Mouse (Mus musculus): ENCODE results near the gene Ttll9.
A peak's percentile ranks its signal among the peaks of the same experiment; 100 is the strongest.

The Ttll9 gene

DNA sequence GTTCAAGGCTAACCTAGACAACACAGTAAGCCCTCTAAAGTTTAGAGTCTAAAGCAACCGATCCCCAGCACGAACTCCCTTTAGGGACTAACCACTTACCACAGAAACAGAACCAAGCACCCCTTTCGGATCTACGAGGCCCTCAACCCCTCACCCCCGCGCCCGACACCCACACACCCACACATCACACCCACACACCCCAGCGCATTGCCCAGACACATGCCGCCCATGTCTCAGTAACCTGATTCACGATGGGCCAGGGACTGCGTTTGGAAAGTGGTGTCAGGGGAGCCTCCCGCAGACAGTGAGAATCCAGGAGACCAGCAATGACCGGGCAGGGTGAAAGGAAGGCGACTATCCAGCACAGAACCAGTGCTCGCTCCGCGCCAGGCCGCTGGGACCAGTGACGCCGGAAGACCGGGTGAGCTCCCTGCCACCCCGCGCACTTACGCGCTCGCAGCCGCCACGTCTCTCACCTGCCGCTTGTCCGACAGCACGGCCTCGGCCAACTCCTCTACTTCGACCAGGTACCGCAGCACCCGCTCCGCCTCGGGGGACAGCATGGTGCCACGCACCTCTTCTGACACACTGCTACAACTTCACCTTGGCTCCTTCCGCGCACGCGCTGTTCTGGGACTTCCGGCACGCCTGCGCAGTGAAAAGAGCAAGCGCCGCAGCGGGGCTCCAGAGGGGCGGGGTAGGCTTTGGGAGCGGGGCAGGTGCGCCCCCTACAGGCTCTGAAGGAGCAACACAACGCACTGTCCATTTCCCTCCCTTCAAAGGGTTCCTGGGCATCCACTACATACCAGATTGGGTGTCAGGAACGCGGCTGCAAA lies 52.7 kb downstream of the Ttll9 start, which contains the start of gene Pdrg1:
TSS of gene Pdrg1 (minus strand) at position 670 of the 836 bp plus-strand sequence.
- peak; percentile 95 for DNase-seq

GRCm38 (mm10) chr2:153015804-153016203 lies 53.5 kb downstream of the Ttll9 start:
- no peak for DNase-seq

DNA sequence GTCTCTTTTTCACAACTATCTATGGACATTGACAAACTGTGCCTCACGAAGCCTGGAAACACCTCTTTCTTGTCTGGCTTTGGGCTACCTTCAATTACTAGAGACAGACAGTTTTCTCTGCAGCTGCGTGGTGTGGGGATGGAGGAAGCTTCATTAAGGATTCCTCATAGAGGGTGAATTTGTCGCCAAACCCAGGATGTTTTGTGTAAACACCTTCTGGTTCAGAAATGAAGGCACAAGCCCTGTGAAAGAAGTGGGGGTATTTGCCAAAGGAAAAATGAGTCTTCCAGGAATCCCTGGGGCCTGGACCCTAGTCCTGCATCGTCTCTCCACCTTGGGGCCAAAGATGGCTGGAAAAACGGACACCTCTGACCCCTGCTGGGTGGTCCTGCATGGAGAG lies 54.5 kb downstream of the Ttll9 start:
- DNase-seq = no peak

DNA sequence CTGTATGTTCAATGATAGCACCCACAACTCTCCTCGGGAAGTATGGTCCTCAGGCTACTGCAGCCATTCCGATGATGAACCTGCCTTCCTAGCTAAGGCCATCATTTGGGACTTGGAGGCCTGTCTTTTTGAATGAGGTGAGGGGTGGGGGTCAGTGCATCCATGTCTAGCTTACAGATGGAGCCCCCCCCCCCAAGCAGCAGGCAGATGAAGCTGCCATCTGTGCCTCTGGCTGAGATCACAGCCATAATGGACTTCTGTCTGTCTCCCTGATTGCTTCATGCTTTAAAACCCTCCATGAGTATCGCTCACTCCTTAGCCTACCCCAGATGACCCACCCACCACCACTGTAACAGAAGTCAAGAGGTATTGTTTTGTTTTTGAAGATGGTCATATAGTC lies 57.1 kb downstream of the Ttll9 start:
- DNase-seq = no peak

DNA sequence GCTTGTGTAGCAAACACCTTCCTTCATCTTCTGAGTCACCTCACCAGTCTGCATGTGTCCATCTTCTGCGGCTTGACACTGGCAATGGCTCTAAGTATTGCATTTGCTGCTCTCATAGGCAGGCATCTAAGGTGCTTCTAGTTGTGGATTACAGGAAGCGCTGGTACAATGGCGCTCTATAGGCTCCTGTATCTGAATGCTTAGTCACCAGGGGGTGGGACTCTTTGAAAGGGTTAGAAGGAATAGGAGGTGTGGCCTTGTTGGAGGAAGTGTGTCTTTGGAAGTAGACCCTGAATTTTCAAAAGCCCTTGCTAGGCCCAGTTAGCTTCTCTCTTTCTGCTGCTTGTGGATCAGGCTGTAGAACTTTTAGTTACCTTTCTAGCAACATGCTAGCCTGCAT lies 58.9 kb downstream of the Ttll9 start:
- DNase-seq = no peak

DNA sequence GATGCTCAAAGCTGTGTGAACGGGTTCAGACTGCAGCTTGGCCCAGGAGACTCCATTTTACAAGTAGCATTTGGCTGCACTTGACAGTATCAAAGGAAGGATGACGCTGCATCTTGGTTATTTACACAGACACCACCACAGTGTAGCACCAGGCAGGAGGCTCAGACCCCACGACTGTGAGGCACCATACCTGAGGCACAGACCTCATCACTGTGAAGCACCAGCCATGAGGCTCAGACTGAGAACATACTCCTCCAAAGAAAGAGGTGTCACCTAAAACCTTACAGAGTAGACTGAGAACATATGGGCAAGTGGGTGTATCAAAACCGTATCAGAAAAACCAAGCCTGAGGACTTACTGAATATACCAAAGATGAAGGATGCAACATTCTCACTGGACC lies 60.6 kb downstream of the Ttll9 start:
- no peak for DNase-seq

DNA sequence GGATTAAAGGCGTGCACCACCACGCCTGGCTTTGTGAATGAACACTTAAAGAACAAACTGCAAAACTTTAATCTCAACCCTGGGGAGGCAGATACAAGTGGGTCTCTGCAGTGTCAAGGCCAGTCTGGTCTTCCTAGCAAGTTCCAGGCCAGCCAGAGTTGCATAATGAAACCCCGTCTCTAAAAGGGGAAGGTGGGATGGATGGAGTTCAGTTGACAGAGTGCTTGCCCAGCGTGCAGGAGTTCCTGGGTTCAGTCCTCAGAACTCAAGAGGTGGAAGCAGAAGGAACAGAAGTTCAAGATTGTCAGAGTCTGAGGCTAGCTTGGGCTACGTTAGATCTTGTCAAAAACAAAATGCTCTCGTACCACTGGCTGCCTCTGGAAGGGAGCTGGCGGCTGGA lies 63.8 kb downstream of the Ttll9 start:
- DNase-seq = no peak

DNA sequence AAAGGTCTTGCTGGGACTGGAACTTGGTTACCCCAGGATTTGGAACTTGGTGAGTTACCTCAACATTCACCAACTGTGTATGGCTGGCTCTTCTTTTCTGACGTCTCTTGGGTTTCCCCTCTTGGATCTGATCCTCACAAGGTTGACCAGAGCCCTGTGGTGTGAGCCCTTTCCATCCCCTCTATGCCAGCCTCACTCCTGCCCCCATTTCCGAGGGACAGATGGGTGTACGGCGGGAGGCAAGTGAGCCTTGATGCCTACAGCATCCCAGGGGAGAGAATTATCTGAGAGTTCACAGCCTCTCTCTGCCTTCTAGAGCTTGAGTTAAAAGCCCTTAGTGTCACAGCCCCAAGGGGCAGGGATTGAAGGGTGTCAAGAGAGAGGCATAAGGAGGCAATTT lies 65.2 kb downstream of the Ttll9 start:
- no peak for DNase-seq

- DNase-seq = no peak
Observed at GRCm38 (mm10) chr2:153030422-153030821, 68.1 kb downstream of the Ttll9 start.

DNA sequence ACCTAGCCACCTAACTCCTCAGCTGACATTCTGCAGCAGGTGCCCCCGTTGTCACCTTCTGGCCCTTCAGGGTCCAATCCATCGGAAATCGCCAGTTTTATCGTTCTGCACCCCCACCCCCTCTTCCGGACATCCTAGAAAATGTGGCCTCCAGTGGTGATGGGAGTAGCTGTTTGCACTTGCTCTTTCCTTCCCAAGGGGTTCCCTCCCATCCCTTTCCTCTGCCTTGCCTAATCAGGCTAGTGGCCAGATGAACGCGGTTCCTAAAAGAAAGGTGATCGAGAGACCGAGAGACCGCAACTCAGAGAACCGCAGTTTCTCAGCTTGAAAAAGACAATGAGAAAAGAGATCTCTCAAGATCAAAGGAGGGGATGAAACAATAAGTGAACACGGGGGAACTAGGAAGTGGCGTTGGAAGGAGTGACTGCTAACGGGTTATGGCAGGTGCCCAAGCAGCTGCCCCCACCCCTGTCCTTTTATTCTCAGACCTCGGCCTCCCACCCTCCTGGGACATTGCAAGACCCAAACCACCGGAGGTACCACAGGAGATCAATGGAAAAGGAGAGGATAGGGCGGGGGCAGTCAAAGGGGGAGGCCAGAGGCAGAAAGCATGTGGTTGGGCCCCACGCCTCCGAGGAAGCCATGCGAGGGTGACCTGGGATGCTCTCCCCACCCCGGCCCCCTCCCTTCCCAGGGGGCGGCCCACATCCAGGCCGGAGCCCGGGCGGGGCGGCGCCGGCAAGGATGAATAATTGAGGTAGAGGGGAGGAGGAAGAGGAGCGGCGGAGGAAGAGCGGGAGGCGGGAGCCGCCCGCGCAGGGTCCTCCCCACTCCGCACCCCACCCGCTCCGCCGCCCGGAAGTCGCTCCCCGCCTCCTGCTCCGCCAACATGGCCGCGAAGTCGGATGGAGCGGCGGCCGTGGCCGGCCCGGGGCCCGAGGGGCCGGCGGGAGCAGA lies 69.1 kb downstream of the Ttll9 start, which contains the start of gene Xkr7:
TSS of gene Xkr7 (plus strand) at position 727 of the 957 bp plus-strand sequence.
- peak; percentile 27 for DNase-seq

GRCm38 (mm10) chr2:153032083-153032842 lies 70.0 kb downstream of the Ttll9 start:
- peak; percentile 92 for DNase-seq

DNA sequence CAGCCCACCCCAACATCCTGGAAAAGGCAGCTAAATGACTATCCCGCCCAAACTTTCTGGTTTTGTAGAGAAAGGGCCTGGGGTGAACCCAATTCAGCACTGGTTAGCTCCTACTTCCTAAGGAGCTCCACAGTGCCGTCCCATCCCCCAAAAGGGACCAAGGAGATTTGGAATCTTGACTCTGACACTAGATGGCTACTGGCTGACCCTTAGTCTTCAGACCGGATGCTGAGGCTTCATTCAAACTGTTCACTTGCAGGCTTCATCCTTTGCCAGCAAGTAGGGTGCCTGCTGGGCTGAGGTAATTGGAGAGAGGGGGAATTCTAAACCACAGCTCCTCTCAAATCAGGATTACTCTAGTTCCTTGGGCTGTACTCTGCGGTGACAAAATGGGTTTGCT lies 70.7 kb downstream of the Ttll9 start:
- DNase-seq = no peak

GRCm38 (mm10) chr2:153033545-153034230 lies 71.4 kb downstream of the Ttll9 start:
- no peak for DNase-seq

GRCm38 (mm10) chr2:153036690-153037089 lies 74.4 kb downstream of the Ttll9 start:
- DNase-seq = no peak

DNA sequence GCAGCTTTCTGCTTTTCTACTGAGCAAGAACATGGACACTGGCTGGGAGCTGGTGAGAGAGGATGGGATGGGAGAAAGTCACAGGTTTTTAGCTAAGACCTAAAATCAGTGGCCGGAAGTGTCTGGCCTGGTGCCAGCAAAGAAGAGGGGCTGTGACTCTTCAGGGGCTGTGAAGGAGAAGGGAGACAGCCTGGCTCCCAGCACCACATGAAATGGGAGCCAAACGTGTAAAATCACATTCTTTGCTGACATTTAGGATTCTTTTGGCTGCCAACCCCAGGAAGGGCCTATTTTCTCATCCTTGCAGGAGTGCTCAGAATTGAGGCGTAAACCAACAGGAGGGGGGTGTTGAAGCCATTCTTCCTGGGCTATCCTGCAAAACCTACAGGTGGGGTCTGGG lies 81.6 kb downstream of the Ttll9 start:
- no peak for DNase-seq

DNA sequence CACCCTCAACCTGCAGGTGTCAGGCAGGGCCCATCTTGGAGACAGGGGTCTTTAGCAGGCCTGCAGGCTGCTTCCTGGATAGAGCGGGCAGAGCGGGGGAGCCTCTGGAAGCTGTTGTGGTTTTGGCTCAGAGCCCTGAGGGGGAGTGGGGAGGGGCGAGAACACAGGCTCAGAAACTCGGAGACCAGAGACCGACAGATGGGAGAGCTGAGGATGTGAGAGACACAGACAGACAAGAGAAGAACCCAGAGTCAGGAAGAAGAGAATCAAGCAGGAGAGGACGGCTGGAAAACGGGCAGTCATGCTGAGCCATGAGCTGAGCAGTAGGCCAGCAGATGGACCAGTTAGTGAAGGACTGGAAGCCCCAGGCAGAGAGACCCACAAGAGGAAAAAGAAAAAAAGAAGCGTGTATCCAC lies 83.6 kb downstream of the Ttll9 start:
- peak; percentile 69 for DNase-seq

- DNase-seq = peak; percentile 62
Observed at GRCm38 (mm10) chr2:153047828-153048465, 85.7 kb downstream of the Ttll9 start.

- DNase-seq = peak; percentile 56
Observed at GRCm38 (mm10) chr2:153049288-153049996, 87.2 kb downstream of the Ttll9 start.

DNA sequence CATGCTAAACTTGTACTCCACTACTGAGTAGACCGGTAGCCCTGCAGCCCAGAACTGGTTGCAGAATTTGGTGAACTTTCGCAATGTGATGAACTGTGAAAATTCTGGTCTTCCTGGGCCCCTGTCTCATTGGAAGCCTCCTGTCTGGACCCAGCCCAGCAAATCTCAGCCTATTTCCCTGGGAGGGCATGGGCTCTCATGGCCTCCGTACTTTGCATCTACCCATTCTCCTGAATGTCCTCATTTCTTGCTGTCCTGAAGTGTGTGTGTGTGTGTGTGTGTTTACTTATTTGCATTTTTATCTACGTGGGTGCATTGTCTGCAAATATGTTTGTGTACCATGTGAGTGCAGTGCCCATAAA lies 87.7 kb downstream of the Ttll9 start:
- DNase-seq = no peak

GRCm38 (mm10) chr2:153051095-153051494 lies 88.8 kb downstream of the Ttll9 start:
- DNase-seq = no peak

GRCm38 (mm10) chr2:153051537-153051936 lies 89.3 kb downstream of the Ttll9 start:
- DNase-seq = no peak

All from thymus, postnatal 14 days (tissue).